Comparison of ENCODE assay signal across 27 mouse cellular contexts in genomic region chr7:114822736-114823135, GRCm38 (mm10).
DNase-seq lines count a peak whose midpoint lies in the region; ATAC-seq and TF ChIP-seq lines count a peak whose summit lies in the region.
"Had no signal": no experiment of that assay in that cellular context is flagged by ENCODE, and none has a peak within 500 bp of the region (broad histone marks: within the 10 kb centered on the region; RNA-seq: fewer than 3 reads in every experiment).

No protein-coding gene starts in this region.

- no peaks in the 10 kb centered on the region for H3K27me3 ChIP-seq in kidney, embryonic 15.5 days
- H3K27me3 ChIP-seq in neural tube, embryonic 14.5 days (ENCODE audit: control insufficient read depth, insufficient read depth, low read length), result no peaks in the 10 kb centered on the region
- H3K27me3 ChIP-seq in thymus, adult 2 months (ENCODE audit: control insufficient read depth, insufficient read depth, low read length), result no peaks in the 10 kb centered on the region
- H3K27me3 ChIP-seq: CH12.LX; embryonic facial prominence, embryonic 12.5 days; embryonic facial prominence, embryonic 15.5 days; forebrain, embryonic 15.5 days; Patski had no signal

- no peak overlapping the region for H3K4me2 ChIP-seq in kidney, embryonic 15.5 days
- no peak overlapping the region for H3K4me2 ChIP-seq in neural tube, embryonic 14.5 days (ENCODE audit: low read depth, low read length)
- H3K4me2 ChIP-seq: embryonic facial prominence, embryonic 12.5 days; embryonic facial prominence, embryonic 15.5 days; forebrain, embryonic 12.5 days; forebrain, embryonic 15.5 days; heart, embryonic 11.5 days; hindbrain, embryonic 13.5 days had no signal

- no peaks in the 10 kb centered on the region for H3K4me1 ChIP-seq in kidney, embryonic 15.5 days
- no peaks in the 10 kb centered on the region for H3K4me1 ChIP-seq in neural tube, embryonic 14.5 days (ENCODE audit: control insufficient read depth, insufficient read depth, low read length)
- H3K4me1 ChIP-seq in thymus, adult 2 months (replicated peaks; ENCODE audit: control insufficient read depth, insufficient read depth, low read length), result no peaks in the 10 kb centered on the region
- H3K4me1 ChIP-seq: embryonic facial prominence, embryonic 15.5 days; forebrain, embryonic 12.5 days; hindbrain, embryonic 10.5 days had no signal

- DNase-seq in kidney, adult 11 months, result peak; percentile 67
- DNase-seq in neural tube, embryonic 10.5 days (ENCODE audit: extremely low spot score, low spot score), result no peak
- DNase-seq in kidney, postnatal 10 days, result peak; percentile 15
- peak; percentile 60 to 74 for DNase-seq in kidney, postnatal 36 days
- no peak for DNase-seq in thymus, adult 2 months
- DNase-seq: adrenal gland, postnatal 10 days; adrenal gland, postnatal 36 days; B cell, adult 2 months; cerebellum, adult 18-20 months; cerebellum, adult 9-10 months; cerebellum, postnatal 14 days; gastrocnemius, postnatal 10 days; gastrocnemius, postnatal 36 days had no signal

- H3K27ac ChIP-seq in kidney, embryonic 15.5 days, result no peak overlapping the region
- no peak overlapping the region for H3K27ac ChIP-seq in neural tube, embryonic 14.5 days (ENCODE audit: low read depth, low read length)
- H3K27ac ChIP-seq in thymus, adult 2 months (ENCODE audit: control insufficient read depth, insufficient read depth, low read length), result no peak overlapping the region
- H3K27ac ChIP-seq: embryonic facial prominence, embryonic 12.5 days; embryonic facial prominence, embryonic 15.5 days; forebrain, embryonic 12.5 days; forebrain, embryonic 15.5 days; hindbrain, embryonic 10.5 days; hindbrain, embryonic 13.5 days had no signal

- no peaks in the 10 kb centered on the region for H3K9me3 ChIP-seq in kidney, embryonic 15.5 days (replicated peaks)
- H3K9me3 ChIP-seq in neural tube, embryonic 14.5 days (ENCODE audit: control insufficient read depth, low read length), result no peaks in the 10 kb centered on the region
- H3K9me3 ChIP-seq: embryonic facial prominence, embryonic 12.5 days; embryonic facial prominence, embryonic 15.5 days; forebrain, embryonic 12.5 days; forebrain, embryonic 15.5 days; G1E; hindbrain, embryonic 10.5 days; hindbrain, embryonic 13.5 days had no signal

- WGBS in kidney, embryonic 15.5 days, result 83% methylated on average over 2 of the region's 2 CpGs
- WGBS in neural tube, embryonic 14.5 days, result 90% methylated on average over 2 of the region's 2 CpGs
- 97% methylated on average over 2 of the region's 2 CpGs for WGBS in thymus, adult 2 months

- TF ChIP-seq POLR2A in thymus, adult 2 months (IDR thresholded peaks at IDR 0.05; ENCODE audit: control insufficient read depth, extremely low read depth, insufficient read depth, low read length, poor library complexity), result no peak

- H3K4me3 ChIP-seq in kidney, embryonic 15.5 days (replicated peaks), result no peak overlapping the region
- no peak overlapping the region for H3K4me3 ChIP-seq in neural tube, embryonic 14.5 days (ENCODE audit: low read depth, low read length)
- no peak overlapping the region for H3K4me3 ChIP-seq in thymus, adult 2 months (ENCODE audit: control insufficient read depth, insufficient read depth, low read length)
- H3K4me3 ChIP-seq: embryonic facial prominence, embryonic 12.5 days; embryonic facial prominence, embryonic 15.5 days; forebrain, embryonic 12.5 days; forebrain, embryonic 15.5 days; hindbrain, embryonic 10.5 days; hindbrain, embryonic 13.5 days had no signal

- H3K9ac ChIP-seq in kidney, embryonic 15.5 days, result no peak overlapping the region
- no peak overlapping the region for H3K9ac ChIP-seq in neural tube, embryonic 14.5 days (replicated peaks; ENCODE audit: low read depth, low read length)
- H3K9ac ChIP-seq: embryonic facial prominence, embryonic 12.5 days; embryonic facial prominence, embryonic 15.5 days; forebrain, embryonic 12.5 days; forebrain, embryonic 15.5 days; hindbrain, embryonic 13.5 days had no signal

- no peaks in the 10 kb centered on the region for H3K36me3 ChIP-seq in kidney, embryonic 15.5 days
- no peaks in the 10 kb centered on the region for H3K36me3 ChIP-seq in neural tube, embryonic 14.5 days (ENCODE audit: control insufficient read depth, insufficient read depth, low read length)
- H3K36me3 ChIP-seq in thymus, adult 2 months (ENCODE audit: control insufficient read depth, insufficient read depth, low read length), result no peaks in the 10 kb centered on the region
- H3K36me3 ChIP-seq: embryonic facial prominence, embryonic 12.5 days; embryonic facial prominence, embryonic 15.5 days; forebrain, embryonic 12.5 days; forebrain, embryonic 15.5 days; G1E; hindbrain, embryonic 10.5 days; hindbrain, embryonic 13.5 days had no signal

- no peak for ATAC-seq in kidney, embryonic 15.5 days (replicated peaks; ENCODE audit: low FRiP score)
- ATAC-seq in neural tube, embryonic 14.5 days (ENCODE audit: low read depth), result 0 out of 2 replicates have a peak, but pooled peaks have one; percentile 28
- ATAC-seq in erythroid progenitor cell, adult 5-6 weeks (replicated peaks; ENCODE audit: low FRiP score, poor library complexity, severe bottlenecking), result no peak
- ATAC-seq: forebrain, embryonic 15.5 days; hindbrain, embryonic 16.5 days; Patski had no signal

- TF ChIP-seq CTCF in thymus, adult 2 months (IDR thresholded peaks at IDR 0.05; ENCODE audit: borderline replicate concordance, control insufficient read depth, extremely low read depth, insufficient read depth, low read length, poor library complexity), result no peak

Comparison
In these comparisons a context has a peak if more than half of its experiments do, and no peak if none do; other contexts are left out.
1. DNase-seq: peak in kidney, adult 11 months (single experiment), kidney, postnatal 10 days (single experiment) and kidney, postnatal 36 days (2 of 2); none in neural tube, embryonic 10.5 days (single experiment) and thymus, adult 2 months (single experiment).